Mouse (Mus musculus): Measurements from ENCODE around the gene Arg1.

Arg1 gene

DNA sequence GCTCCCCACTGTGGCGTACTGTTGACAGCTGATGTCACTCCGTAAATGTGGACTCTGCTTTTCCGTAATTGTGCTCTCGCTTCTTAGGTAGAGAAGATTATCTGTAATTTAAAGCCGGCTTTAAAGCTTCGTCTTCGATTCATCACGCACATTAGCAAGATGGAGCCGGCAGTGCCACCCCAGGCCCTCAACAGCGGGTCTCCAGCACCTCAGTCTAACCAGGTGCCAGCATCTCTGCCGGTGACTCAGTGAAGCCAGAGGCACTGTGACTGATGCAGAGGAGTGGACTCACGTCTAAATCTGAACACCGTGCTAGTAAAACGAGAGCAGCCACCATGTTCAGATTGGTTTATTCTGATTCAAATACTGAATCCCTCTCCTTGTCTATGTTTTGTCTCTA lies 14.7 kb downstream of the Arg1 start:
- DNase-seq (ENCODE audit: low spot score) = no peak

- no peak for DNase-seq (ENCODE audit: low spot score)
Observed at GRCm38 (mm10) chr10:24911199-24911598, 16.1 kb downstream of the Arg1 start.

DNA sequence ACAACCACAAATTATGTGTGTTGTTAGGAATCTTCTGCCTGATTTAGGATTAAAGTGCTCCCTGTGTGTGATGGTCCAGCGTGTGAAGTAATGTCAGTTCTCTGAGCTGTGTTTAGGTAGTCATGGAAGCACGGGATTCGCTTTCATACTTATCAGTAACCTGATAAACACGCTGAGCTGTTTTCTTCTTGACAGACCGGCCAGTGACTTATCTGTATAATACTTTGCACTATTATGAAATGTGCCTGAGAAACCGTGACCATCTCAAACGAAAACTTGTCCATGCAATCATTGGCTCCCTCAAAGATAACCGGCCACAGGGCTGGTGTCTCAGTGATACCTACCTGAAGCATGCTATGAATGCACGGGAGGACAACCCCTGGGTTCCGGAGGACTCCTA lies 21.7 kb downstream of the Arg1 start:
- DNase-seq (ENCODE audit: low spot score) = no peak

GRCm38 (mm10) chr10:24895927-24896326 lies 31.4 kb downstream of the Arg1 start:
- DNase-seq (ENCODE audit: low spot score) = peak; percentile 7

DNA sequence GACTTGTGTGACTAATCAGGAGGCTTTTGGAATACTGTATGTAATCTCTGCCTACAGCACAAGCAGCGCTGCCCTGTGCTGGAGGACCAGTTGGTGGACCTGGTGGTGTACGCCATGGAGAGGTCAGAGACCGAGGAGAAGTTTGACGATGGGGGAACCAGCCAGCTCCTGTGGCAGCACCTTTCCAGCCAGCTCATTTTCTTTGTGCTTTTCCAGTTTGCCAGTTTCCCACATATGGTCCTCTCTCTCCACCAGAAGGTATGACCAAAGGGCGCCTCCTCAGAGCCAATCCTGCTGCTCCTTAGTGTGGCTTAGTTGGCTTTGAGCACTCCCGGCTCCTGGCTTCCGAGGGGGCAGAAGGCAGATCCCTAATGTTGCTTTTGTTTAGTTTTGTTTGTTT lies 38.9 kb downstream of the Arg1 start:
- DNase-seq (ENCODE audit: low spot score) = no peak

- DNase-seq (ENCODE audit: low spot score) = no peak
Observed at GRCm38 (mm10) chr10:24886008-24886407, 41.3 kb downstream of the Arg1 start.

- no peak for DNase-seq (ENCODE audit: low spot score)
Observed at GRCm38 (mm10) chr10:24873624-24874023, 53.7 kb downstream of the Arg1 start.

DNA sequence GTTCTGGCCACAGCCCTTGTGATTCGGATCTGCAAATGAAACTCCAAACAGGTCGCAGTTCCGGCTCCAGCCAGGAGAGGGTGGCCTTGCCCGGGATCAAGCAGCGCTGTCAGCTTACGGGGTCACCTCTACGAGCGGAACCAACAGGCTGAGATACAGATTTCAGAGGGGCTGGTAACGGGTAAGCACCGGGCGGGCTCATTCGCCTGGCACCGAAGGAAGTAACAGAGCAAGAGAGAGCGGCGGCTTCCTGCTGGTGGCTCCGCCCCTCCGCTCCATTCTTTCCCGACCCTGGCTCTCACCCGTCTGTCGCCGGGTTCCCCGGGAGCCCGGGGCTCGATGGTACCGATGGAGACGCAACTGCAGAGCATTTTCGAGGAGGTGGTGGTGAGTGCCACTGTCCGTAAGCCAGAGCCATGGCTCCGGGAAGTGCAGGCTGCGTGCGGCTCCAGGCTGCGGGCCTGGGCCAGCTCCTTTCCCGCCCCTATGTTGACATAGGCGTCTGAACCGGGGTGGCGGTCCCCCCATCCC lies 57.5 kb downstream of the Arg1 start, which contains the start of gene Med23:
TSS of gene Med23 (plus strand) at position 227 of the 531 bp plus-strand sequence.
- DNase-seq (ENCODE audit: low spot score) = peak; percentile 98
